Mouse (Mus musculus) C2C12 (cell line): ENCODE measurements around the gene Stab1. TPM values are rescaled to one million over a fixed set of nuclear protein-coding genes. Genes with fewer than 3 reads are reported as not detected.

ENCODE experiments used
- H3K27me3 ChIP-seq: one replicate; pipeline ENCODE4 v1.6.1; 2011; ENCODE audit not compliant: control insufficient read depth, insufficient read depth, insufficient read length
- H3K36me3 ChIP-seq: one replicate; pipeline ENCODE4 v1.6.1; 2011; ENCODE audit not compliant: control insufficient read depth, insufficient read depth
- H3K4me3 ChIP-seq: one replicate; pipeline ENCODE4 v1.5.1; 2011; ENCODE audit warnings: mild to moderate bottlenecking, control low read depth; ENCODE audit not compliant: poor library complexity, insufficient read depth, severe bottlenecking
- H3K79me2 ChIP-seq: one replicate; pipeline ENCODE4 v1.6.1; 2011; ENCODE audit not compliant: control insufficient read depth, insufficient read depth
- H3K79me3 ChIP-seq: one replicate; pipeline ENCODE4 v1.6.1; 2011; ENCODE audit warnings: low read depth, control low read depth
- H3ac ChIP-seq: one replicate; pipeline ENCODE3; 2011; ENCODE audit warnings: low read depth; ENCODE audit not compliant: control insufficient read depth, insufficient read length
- CEBPB ChIP-seq: IDR thresholded peaks from one replicate; pipeline ENCODE4 v1.6.1; 2011; ENCODE audit warnings: low read depth, mild to moderate bottlenecking, control low read depth, moderate library complexity
- CTCF ChIP-seq: IDR thresholded peaks from one replicate; pipeline ENCODE4 v1.5.1; 2011; ENCODE audit not compliant: control insufficient read depth, insufficient read depth, insufficient read length
- FOSL1 ChIP-seq: IDR thresholded peaks from one replicate; pipeline ENCODE4 v1.8.0; 2011; ENCODE audit warnings: mild to moderate bottlenecking, low read length; ENCODE audit not compliant: poor library complexity, insufficient read depth, severe bottlenecking
- MAX ChIP-seq: IDR thresholded peaks from one replicate; pipeline ENCODE4 v1.6.1; 2011; ENCODE audit warnings: mild to moderate bottlenecking, control low read depth
- MYOD1 ChIP-seq: IDR thresholded peaks from one replicate; pipeline ENCODE4 v1.6.1; 2011; ENCODE audit warnings: low read depth; ENCODE audit not compliant: control insufficient read depth, insufficient read length
- MYOG ChIP-seq: IDR thresholded peaks from one replicate; pipeline ENCODE4 v1.6.1; 2011; ENCODE audit not compliant: control insufficient read depth, insufficient read length; ENCODE audit errors: extremely low read depth
- USF1 ChIP-seq: IDR thresholded peaks from one replicate; pipeline ENCODE4 v1.6.1; 2011; ENCODE audit warnings: low read depth, mild to moderate bottlenecking, control low read depth, moderate library complexity
- polyA plus RNA-seq: library from polyadenylated mRNA; unstranded; fragments of >200 nt; fragmentation: generic; extraction: Trizol; gene quantifications from one replicate; pipeline ENCODE4 v1.2.1, GENCODE M21; 2012; ENCODE audit warnings: missing spikeins

The Stab1 gene
- polyA plus RNA-seq, 1 experiment, result 0.25 TPM

- no peak overlapping the region for H3ac ChIP-seq
- H3K36me3 ChIP-seq, result peaks cover 92% of the 10 kb centered on the region
- peaks cover 45% of the 10 kb centered on the region for H3K79me3 ChIP-seq
- H3K79me2 ChIP-seq, result peaks cover 62% of the 10 kb centered on the region
- H3K4me3 ChIP-seq, result no peak overlapping the region
- H3K27me3 ChIP-seq, result no peaks in the 10 kb centered on the region
- TF ChIP-seq MYOD1 (no peak), MYOG (no peak), MAX (no peak), CTCF (no peak), FOSL1 (no peak), USF1 (no peak), CEBPB (no peak)
Observed at GRCm38 (mm10) chr14:31191936-31192335, 23.5 kb upstream of the Stab1 start.

GRCm38 (mm10) chr14:31189348-31189747 lies 20.9 kb upstream of the Stab1 start:
- Histone ChIP-seq H3K79me2 (peaks cover 36% of the 10 kb centered on the region), H3K79me3 (peaks cover 22% of the 10 kb centered on the region), H3K27me3 (no peaks in the 10 kb centered on the region), H3K4me3 (no peak overlapping the region), H3ac (no peak overlapping the region), H3K36me3 (peaks cover 92% of the 10 kb centered on the region)
- TF ChIP-seq MYOD1 (no peak), CTCF (no peak), USF1 (no peak), MYOG (no peak), CEBPB (no peak), MAX (no peak), FOSL1 (no peak)

GRCm38 (mm10) chr14:31188771-31189181 lies 20.3 kb upstream of the Stab1 start:
- peaks cover 17% of the 10 kb centered on the region for H3K79me3 ChIP-seq
- peak; percentile 33 for TF ChIP-seq CEBPB
- no peak for TF ChIP-seq MYOD1
- no peak overlapping the region for H3ac ChIP-seq
- no peak overlapping the region for H3K4me3 ChIP-seq
- H3K36me3 ChIP-seq, result peaks cover 96% of the 10 kb centered on the region
- H3K27me3 ChIP-seq, result no peaks in the 10 kb centered on the region
- peaks cover 30% of the 10 kb centered on the region for H3K79me2 ChIP-seq

GRCm38 (mm10) chr14:31186656-31187055 lies 18.2 kb upstream of the Stab1 start:
- no peak overlapping the region for H3K4me3 ChIP-seq
- no peak overlapping the region for H3ac ChIP-seq
- H3K36me3 ChIP-seq, result peaks cover 100% of the 10 kb centered on the region
- H3K79me2 ChIP-seq, result peaks cover 9% of the 10 kb centered on the region
- H3K27me3 ChIP-seq, result no peaks in the 10 kb centered on the region
- peaks cover 8% of the 10 kb centered on the region for H3K79me3 ChIP-seq
- TF ChIP-seq MAX (no peak), CTCF (no peak)

- peaks cover 6% of the 10 kb centered on the region for H3K79me3 ChIP-seq
- no peak overlapping the region for H3ac ChIP-seq
- no peak overlapping the region for H3K4me3 ChIP-seq
- H3K27me3 ChIP-seq, result no peaks in the 10 kb centered on the region
- TF ChIP-seq USF1, result no peak
- TF ChIP-seq FOSL1, result no peak
- peaks cover 98% of the 10 kb centered on the region for H3K36me3 ChIP-seq
- H3K79me2 ChIP-seq, result no peaks in the 10 kb centered on the region
Observed at GRCm38 (mm10) chr14:31184195-31184594, 15.8 kb upstream of the Stab1 start.

GRCm38 (mm10) chr14:31183541-31183940 lies 15.1 kb upstream of the Stab1 start:
- H3K4me3 ChIP-seq, result no peak overlapping the region
- H3K36me3 ChIP-seq, result peaks cover 98% of the 10 kb centered on the region
- no peaks in the 10 kb centered on the region for H3K27me3 ChIP-seq
- no peak for TF ChIP-seq MYOG
- no peak for TF ChIP-seq FOSL1
- no peak for TF ChIP-seq USF1
- TF ChIP-seq MYOD1, result no peak
- no peak for TF ChIP-seq MAX
- TF ChIP-seq CEBPB, result no peak
- no peak for TF ChIP-seq CTCF
- H3ac ChIP-seq, result no peak overlapping the region
- peaks cover 6% of the 10 kb centered on the region for H3K79me3 ChIP-seq
- H3K79me2 ChIP-seq, result no peaks in the 10 kb centered on the region
